Mouse (Mus musculus) liver, postnatal 0 days (tissue): ENCODE results near the gene Cdc6. TPM values are rescaled to one million over a fixed set of nuclear protein-coding genes. Genes with fewer than 3 reads are reported as not detected.

Experiments
- ATAC-seq: fragments of 200-750 bp; cut with Nextera tagmentation; 2 replicates; pipeline ENCODE4 v1.8.0; 2017; ENCODE audit warnings: mild to moderate bottlenecking, moderate library complexity
- DNase-seq: peaks from one replicate; pipeline ENCODE4 v3.0.0-alpha.2; 2016
- H3K27ac ChIP-seq: fragments of 300-500 bp; sonication (generic); 2 replicates; pipeline ENCODE4 v1.5.1; 2014; ENCODE audit warnings: antibody characterized with exemption, moderate library complexity, mild to moderate bottlenecking, low read depth
- H3K27me3 ChIP-seq: fragments of 300-500 bp; sonication (generic); 2 replicates; pipeline ENCODE4 v1.6.1; 2014; ENCODE audit warnings: low read length, control low read depth, mixed read lengths; ENCODE audit not compliant: insufficient read depth
- H3K36me3 ChIP-seq: fragments of 300-500 bp; sonication (generic); replicated peaks from 2 replicates; pipeline ENCODE4 v1.6.1; 2014; ENCODE audit warnings: mild to moderate bottlenecking, control low read depth, low read length, moderate library complexity, mixed read lengths; ENCODE audit not compliant: insufficient read depth
- H3K4me1 ChIP-seq: fragments of 300-500 bp; sonication (generic); 2 replicates; pipeline ENCODE4 v1.6.1; 2014; ENCODE audit warnings: antibody characterized with exemption, mild to moderate bottlenecking, control low read depth; ENCODE audit not compliant: insufficient read depth
- H3K4me2 ChIP-seq: fragments of 300-500 bp; sonication (generic); 2 replicates; pipeline ENCODE4 v1.6.1; 2014; ENCODE audit warnings: low read depth, mild to moderate bottlenecking, low read length, moderate library complexity, mixed read lengths
- H3K4me3 ChIP-seq: fragments of 300-500 bp; sonication (generic); 2 replicates; pipeline ENCODE4 v1.5.1; 2014; ENCODE audit warnings: low read depth, low read length
- H3K9ac ChIP-seq: fragments of 300-500 bp; sonication (generic); replicated peaks from 2 replicates; pipeline ENCODE4 v1.6.1; 2014; ENCODE audit warnings: mild to moderate bottlenecking, moderate library complexity
- H3K9me3 ChIP-seq: fragments of 300-500 bp; sonication (generic); 2 replicates; pipeline ENCODE4 v1.6.1; 2016; ENCODE audit warnings: mild to moderate bottlenecking, control low read depth, low read length, mixed read lengths
- CTCF ChIP-seq: sonication (generic); IDR thresholded peaks from 2 replicates; pipeline ENCODE4 v1.5.1; 2016; ENCODE audit warnings: antibody characterized with exemption, low read depth
- EP300 ChIP-seq: IDR thresholded peaks from 2 replicates; pipeline ENCODE4 v1.6.1; 2016; ENCODE audit warnings: antibody characterized with exemption, low read depth, mild to moderate bottlenecking
- WGBS: fragments of 180-500 bp; shearing (Covaris S2); extraction: QIAGEN DNeasy Blood & Tissue Kit; methylation state at CpG from one replicate; pipeline ENCODE4 v1.1.7; 2014; ENCODE audit not compliant: insufficient replicate concordance; 5-methylcytosine and 5-hydroxymethylcytosine counted together
- polyA plus RNA-seq: library from polyadenylated mRNA; unstranded; fragments of >200 nt; fragmentation: Nextera tagmentation; extraction: Ambion mirVana; gene quantifications from 2 replicates; pipeline ENCODE4 v1.2.1, GENCODE M21; 2015

Gene Cdc6
- polyA plus RNA-seq, 1 experiment from 2014 or later, result 22.3 TPM

DNA sequence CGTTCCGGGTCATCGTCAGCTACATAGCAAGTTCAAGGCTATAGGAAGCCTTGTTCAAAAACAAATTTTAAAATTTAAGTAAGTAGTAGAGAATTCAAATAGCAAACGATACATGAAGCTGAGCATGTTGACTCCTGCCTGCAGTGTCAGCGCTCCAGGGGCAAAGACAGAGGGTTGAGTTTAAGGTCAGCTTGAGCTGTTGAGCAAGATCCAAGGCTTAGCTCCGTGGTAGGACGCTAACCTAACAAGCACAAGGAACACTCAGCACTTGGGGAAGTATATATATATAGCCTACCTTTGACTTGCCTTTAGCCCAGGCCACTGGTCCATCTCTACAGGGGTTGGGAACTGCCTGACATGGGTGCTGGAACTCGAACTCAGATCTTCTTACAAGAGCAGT lies 37.7 kb upstream of the Cdc6 start:
- no peak for DNase-seq
- WGBS, result 73% methylated on average over 8 of the region's 8 CpGs
- TF ChIP-seq CTCF (no peak), EP300 (no peak)
- no peak overlapping the region for H3K9ac ChIP-seq
- no peaks in the 10 kb centered on the region for H3K27me3 ChIP-seq
- peaks cover 25% of the 10 kb centered on the region for H3K36me3 ChIP-seq
- no peaks in the 10 kb centered on the region for H3K9me3 ChIP-seq
- peaks cover 5% of the 10 kb centered on the region; the same call in 1 of the 2 replicates for H3K4me1 ChIP-seq
- H3K4me2 ChIP-seq, result no peak overlapping the region
- H3K4me3 ChIP-seq, result no peak overlapping the region
- no peak overlapping the region for H3K27ac ChIP-seq
- ATAC-seq, result no peak

GRCm38 (mm10) chr11:98870791-98871190 lies 36.8 kb upstream of the Cdc6 start:
- H3K9ac ChIP-seq, result no peak overlapping the region
- no peak for TF ChIP-seq EP300
- no peak for TF ChIP-seq CTCF
- H3K9me3 ChIP-seq, result no peaks in the 10 kb centered on the region
- no peak overlapping the region for H3K4me2 ChIP-seq
- no peak overlapping the region for H3K4me3 ChIP-seq
- H3K27ac ChIP-seq, result no peak overlapping the region
- no peaks in the 10 kb centered on the region for H3K27me3 ChIP-seq
- peaks cover 30% of the 10 kb centered on the region for H3K36me3 ChIP-seq
- WGBS, result 79% methylated on average over 5 of the region's 5 CpGs
- no peak for DNase-seq
- no peak for ATAC-seq
- H3K4me1 ChIP-seq, result peaks cover 5% of the 10 kb centered on the region; the same call in 1 of the 2 replicates

DNA sequence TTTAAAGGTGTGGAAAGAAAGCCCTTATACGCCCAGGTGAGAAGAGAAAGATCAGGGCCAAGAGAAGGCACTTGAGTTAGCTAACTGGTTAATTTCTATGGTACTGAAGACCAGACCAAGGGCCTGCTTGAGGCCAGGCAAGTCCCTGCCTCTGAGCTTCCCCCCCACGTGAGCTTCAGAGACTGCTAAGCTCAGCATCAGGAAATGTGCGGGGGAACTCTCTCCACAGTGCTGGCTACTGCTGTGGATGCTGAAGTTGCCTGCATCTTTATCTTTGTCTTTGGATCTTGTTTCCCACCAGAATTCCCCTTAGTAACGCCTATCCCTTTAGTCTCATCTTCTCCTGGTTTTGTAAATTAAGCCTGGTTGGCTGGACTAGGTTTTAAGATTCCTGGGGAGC lies 36.2 kb upstream of the Cdc6 start:
- 72% methylated on average over 4 of the region's 4 CpGs for WGBS
- Histone ChIP-seq H3K4me2 (no peak overlapping the region), H3K4me1 (peaks cover 5% of the 10 kb centered on the region; the same call in 1 of the 2 replicates), H3K27me3 (no peaks in the 10 kb centered on the region), H3K9ac (no peak overlapping the region), H3K27ac (no peak overlapping the region), H3K36me3 (peaks cover 26% of the 10 kb centered on the region), H3K9me3 (no peaks in the 10 kb centered on the region), H3K4me3 (no peak overlapping the region)
- TF ChIP-seq EP300 (no peak), CTCF (no peak)
- DNase-seq (no peak), ATAC-seq (no peak)

DNA sequence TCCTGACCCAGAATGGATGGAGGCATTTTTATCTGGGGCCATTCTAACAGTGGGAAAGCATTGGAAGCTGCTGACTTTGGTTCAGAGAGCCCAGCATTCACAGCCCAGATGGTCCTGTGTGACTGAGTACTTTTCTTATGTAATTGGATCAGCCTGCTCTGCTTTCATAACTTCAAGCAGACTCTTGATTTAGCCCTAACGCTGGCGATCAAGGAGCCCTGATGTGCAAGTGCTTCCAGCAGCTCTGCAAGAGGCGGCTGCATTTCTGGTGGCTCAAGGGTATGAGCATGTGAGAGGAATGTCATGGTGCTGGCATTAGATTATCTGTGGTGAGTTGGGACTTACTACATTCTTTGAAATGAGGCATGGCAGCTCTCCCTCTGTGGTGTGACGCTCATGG lies 35.6 kb upstream of the Cdc6 start:
- WGBS, result 90% methylated on average over 4 of the region's 4 CpGs
- no peak for ATAC-seq
- no peaks in the 10 kb centered on the region for H3K27me3 ChIP-seq

DNA sequence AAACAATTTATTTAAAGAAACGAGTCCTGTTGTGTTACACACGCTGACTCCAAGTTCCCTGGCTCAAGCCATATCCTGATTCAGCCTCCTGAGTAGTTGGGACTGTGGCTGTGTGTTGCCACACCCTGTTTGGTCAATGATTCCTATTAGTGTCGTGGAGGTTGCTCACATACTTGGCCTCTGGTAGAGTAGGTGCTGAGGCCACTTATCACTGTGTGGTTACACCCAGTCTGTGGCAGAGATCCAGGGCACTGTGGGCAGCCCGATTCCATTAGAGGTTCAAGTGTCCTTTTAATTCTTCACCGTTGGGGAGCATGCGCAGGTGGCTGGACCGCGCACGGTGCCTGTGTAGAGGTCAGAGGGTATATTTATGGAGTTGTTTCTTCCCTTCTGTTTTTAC lies 33.7 kb upstream of the Cdc6 start:
- H3K4me1 ChIP-seq, result peaks cover 5% of the 10 kb centered on the region; the same call in 1 of the 2 replicates
- no peaks in the 10 kb centered on the region for H3K9me3 ChIP-seq
- H3K4me2 ChIP-seq, result no peak overlapping the region
- no peaks in the 10 kb centered on the region for H3K27me3 ChIP-seq
- WGBS, result 61% methylated on average over 9 of the region's 9 CpGs
- H3K9ac ChIP-seq, result no peak overlapping the region
- ATAC-seq, result peak; percentile 50
- DNase-seq, result peak; percentile 44
- no peak overlapping the region for H3K27ac ChIP-seq
- peaks cover 9% of the 10 kb centered on the region for H3K36me3 ChIP-seq
- no peak overlapping the region for H3K4me3 ChIP-seq
- TF ChIP-seq CTCF (no peak), EP300 (no peak)

More for the DNA sequence above, 35.6 kb upstream of the Cdc6 start:
- Histone ChIP-seq H3K9me3 (no peaks in the 10 kb centered on the region), H3K36me3 (peaks cover 23% of the 10 kb centered on the region), H3K4me3 (no peak overlapping the region), H3K27ac (no peak overlapping the region), H3K4me2 (no peak overlapping the region), H3K4me1 (peaks cover 5% of the 10 kb centered on the region; the same call in 1 of the 2 replicates), H3K9ac (no peak overlapping the region)
- no peak for DNase-seq
- no peak for TF ChIP-seq EP300
- no peak for TF ChIP-seq CTCF

DNA sequence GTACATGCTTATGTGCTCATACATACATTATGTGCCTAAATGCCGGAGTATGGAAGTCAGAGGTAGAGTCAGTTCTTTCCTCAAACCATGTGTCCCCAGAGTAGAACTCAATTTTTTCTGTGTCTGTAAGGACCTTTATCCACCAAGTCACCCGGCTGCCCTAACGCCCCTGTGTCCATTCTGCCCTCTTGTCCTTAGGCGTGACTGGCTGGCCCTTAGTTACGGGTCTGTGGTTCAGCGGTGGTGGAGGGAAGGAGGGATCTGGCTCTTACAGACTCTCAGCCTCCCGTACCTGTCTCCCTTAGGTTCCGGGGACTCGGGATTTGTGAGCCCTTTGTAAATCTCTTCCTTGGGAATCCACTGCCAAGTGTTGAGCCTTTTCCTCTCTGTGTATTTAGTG lies 30.6 kb upstream of the Cdc6 start:
- H3K27me3 ChIP-seq, result no peaks in the 10 kb centered on the region
- 76% methylated on average over 9 of the region's 9 CpGs for WGBS
- H3K9ac ChIP-seq, result no peak overlapping the region

GRCm38 (mm10) chr11:98887703-98888102 lies 19.9 kb upstream of the Cdc6 start:
- WGBS, result 90% methylated on average over 3 of the region's 3 CpGs
- TF ChIP-seq CTCF (no peak), EP300 (no peak)
- no peaks in the 10 kb centered on the region for H3K4me1 ChIP-seq
- H3K9me3 ChIP-seq, result no peaks in the 10 kb centered on the region
- H3K9ac ChIP-seq, result no peak overlapping the region
- peaks cover 55% of the 10 kb centered on the region for H3K36me3 ChIP-seq
- ATAC-seq, result no peak
- H3K4me3 ChIP-seq, result no peak overlapping the region
- H3K27me3 ChIP-seq, result no peaks in the 10 kb centered on the region
- H3K4me2 ChIP-seq, result no peak overlapping the region
- no peak for DNase-seq
- no peak overlapping the region for H3K27ac ChIP-seq

More for the DNA sequence above, 30.6 kb upstream of the Cdc6 start:
- TF ChIP-seq CTCF (no peak), EP300 (no peak)
- no peak for DNase-seq
- peaks cover 8% of the 10 kb centered on the region; the same call in 1 of the 2 replicates for H3K36me3 ChIP-seq
- peaks cover 5% of the 10 kb centered on the region; the same call in 1 of the 2 replicates for H3K4me1 ChIP-seq
- H3K27ac ChIP-seq, result no peak overlapping the region; the same call in 1 of the 2 replicates
- no peak overlapping the region for H3K4me3 ChIP-seq
- no peaks in the 10 kb centered on the region for H3K9me3 ChIP-seq
- no peak overlapping the region for H3K4me2 ChIP-seq
- ATAC-seq, result peak; percentile 27; the same call in 1 of the 2 replicates
